Mouse (Mus musculus) G1E (cell line): Measurements from ENCODE around the gene D930048N14Rik.

Source experiments
- CTCF ChIP-seq: IDR thresholded peaks from 2 replicates; pipeline ENCODE4 v1.5.1; 2012; ENCODE audit warnings: low read depth, low read length, inconsistent platforms, mixed read lengths
- GATA1 ChIP-seq: IDR thresholded peaks from 2 replicates; pipeline ENCODE4 v1.6.1; 2012; ENCODE audit warnings: borderline replicate concordance, low read length, inconsistent platforms, mixed read lengths

GRCm38 (mm10) chr11:51621776-51622175, 29.0 kb upstream of the D930048N14Rik start:
- no peak for TF ChIP-seq CTCF
- TF ChIP-seq GATA1 = no peak
